Mouse (Mus musculus) spleen, postnatal 36 days (tissue): Measurements from ENCODE around the gene Clec11a.

Experiments used
- DNase-seq, 2 experiments: peaks; one replicate each; pipeline ENCODE4 v3.0.0; 2022; ENCODE audit warnings: low spot score in 2 of 2, mixed read lengths in 1 of 2

Clec11a gene

DNA sequence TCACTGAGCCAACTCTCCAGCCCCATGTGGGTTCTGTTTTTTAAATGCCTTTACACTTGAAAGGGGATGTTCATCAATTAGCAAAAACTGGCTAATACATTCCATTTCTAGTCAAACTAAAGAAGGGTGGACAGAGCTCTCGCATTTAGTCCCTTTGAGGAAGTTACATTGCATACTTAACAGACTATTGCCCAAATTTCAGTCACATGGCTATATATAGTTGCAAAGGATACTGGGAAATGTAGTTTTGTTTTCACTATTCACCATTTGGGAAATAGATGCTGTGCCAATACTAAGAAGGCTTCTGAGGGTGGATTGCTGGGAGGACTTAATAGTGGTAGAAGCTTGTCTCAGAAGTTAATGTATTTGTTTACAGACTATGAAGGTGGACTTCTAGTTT is 25.7 kb downstream of the Clec11a start:
- no peak for DNase-seq

- peak; percentile 27 to 35 for DNase-seq
These were observed 29.5 kb downstream of the Clec11a start for GRCm38 (mm10) chr7:44277250-44277622.

- no peak for DNase-seq
These were observed 30.0 kb downstream of the Clec11a start for GRCm38 (mm10) chr7:44276461-44277249.

DNA sequence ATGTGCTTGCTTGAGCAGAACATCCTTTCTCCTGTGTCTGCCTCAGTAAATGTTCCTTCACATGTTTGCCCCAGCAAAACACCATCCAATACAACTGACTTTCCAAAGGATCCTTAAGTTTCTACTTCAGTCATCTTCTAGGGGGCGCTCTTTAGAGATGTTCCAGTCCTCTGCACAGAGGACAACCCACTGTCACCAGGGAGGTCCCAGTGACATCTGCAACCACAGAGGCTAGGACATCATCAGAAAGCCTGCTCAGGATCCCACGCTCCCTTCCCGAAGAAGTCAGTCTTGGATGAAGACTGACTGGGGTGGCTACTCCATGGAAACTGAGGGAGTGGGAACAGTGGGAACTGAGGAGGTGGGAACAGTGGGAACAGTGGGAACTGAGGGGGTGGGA is 31.2 kb downstream of the Clec11a start:
- no peak for DNase-seq

DNA sequence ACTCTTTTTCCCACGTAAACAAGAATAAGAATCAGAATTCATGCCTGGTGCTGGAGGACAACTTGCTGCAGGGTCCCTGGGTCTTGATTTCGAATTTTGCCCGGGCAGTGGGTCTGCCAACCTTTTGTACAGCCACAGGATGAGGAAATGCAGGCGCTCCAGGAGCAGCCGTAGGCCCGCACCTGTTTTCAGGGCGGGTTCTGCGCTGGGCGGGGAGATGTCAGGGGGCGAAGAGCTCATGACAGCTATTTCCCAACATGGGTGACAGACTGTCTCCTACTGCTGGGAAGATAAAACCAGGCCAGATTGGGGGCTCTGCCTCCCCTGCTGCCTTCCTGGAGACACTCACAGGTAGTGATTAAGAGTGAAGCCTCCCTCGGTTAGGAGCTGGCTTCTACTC is 32.6 kb downstream of the Clec11a start:
- DNase-seq = no peak

GRCm38 (mm10) chr7:44273446-44273845 is 33.3 kb downstream of the Clec11a start:
- no peak for DNase-seq

DNA sequence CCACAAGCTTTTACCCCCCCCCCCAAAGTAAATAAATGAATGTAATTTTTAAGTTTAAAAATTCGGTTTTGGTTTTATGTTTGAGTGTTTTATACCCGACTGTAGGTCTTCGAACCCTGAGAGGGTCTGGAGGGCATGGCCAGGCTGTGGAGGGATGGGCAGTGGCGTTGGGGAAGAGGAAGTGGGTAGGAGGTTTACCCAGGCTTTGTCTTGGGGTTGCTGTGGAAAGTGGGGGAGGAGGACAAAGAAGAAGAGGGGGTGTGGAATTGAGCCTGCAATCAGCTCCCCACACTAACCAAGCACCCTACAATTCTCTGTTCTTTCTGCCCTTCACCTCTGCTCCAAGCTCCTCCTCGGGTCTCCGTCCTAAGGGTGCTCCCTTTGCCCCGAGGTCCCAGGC is 34.2 kb downstream of the Clec11a start:
- DNase-seq = no peak

DNA sequence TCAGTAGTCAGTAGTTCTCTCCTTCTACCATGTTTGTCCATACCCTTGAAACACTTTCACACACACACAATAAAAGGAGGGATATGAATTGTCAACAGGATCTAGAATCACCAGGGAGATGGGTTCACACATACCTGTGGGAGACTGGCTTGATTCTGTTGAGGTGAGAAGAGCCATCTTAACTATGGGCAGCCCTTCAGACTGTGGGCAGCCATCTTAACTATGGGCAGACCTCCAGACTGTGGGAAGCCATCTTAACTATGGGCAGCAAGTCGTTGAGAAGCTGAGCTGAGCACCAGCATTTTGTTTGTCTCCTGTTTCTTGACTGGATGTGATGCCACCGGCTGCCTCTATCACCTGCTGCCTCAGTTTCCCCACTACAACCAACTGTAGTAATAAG is 35.4 kb downstream of the Clec11a start:
- DNase-seq = no peak

DNA sequence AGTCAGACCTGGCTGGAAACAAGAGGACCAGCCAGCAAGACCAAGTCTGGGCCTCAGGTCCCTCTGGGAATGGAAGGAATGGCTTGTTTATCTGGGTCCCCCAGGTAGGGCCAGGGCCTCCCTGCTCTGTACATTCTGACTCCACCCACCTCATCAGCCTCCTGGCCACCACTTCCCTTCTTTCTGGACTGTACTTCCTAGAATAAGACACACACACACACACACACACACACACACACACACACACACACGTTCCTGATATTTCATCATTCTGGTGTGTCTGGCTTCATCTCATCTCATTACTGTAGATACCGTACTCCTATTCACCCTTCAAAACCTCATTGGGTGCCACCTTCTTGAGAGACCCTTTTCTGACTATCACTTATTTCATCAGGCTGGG is 37.3 kb downstream of the Clec11a start:
- DNase-seq = no peak

- no peak for DNase-seq
These were observed 38.6 kb downstream of the Clec11a start for GRCm38 (mm10) chr7:44268117-44268516.

DNA sequence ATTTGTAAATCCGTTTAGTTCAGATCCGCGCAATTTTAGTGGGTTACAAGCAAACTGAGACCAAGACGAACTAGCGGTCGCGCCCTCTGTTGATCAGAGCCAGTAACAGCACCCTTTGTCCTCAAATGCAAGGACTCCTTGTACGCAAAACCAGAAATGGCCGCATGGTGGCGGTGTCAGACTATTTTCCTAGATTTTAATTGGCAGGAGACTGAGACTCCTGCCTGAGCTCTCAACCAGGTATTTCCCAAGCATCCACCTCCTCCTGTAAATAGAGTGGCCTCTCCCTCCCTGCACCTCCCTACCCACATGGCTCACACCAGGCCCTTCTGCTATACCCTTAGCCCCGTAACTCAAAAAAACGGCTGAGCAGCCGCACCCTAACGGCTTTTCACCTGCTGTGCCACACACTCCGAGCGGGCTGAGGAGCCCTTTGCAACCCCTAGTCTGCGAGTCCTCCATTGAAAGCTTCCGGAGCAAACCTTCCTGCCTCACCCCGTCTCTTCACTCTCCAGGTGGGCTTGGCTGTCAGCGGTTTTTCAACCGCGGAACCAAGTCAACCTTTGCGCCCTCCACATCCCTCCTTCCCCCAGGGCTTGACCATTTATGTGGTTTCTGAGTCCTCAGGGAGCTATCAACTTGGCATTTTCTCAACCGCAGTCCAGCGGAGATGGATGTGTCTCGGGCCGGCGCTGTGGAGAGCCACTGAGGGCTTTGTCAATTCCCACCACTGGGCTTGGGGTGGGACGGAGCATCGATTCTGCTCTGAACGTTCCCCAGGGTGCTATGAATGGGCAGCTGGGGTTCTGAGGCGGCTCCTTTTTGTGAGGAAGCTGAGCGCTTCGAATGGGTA is 43.7 kb downstream of the Clec11a start:
- peak; percentile 84 to 90 for DNase-seq

- DNase-seq = no peak
These were observed 45.6 kb downstream of the Clec11a start, which contains the start of gene Gm15517 for GRCm38 (mm10) chr7:44261147-44261546. Gene Gm15517 (plus strand): TSS chr7:44261447.

DNA sequence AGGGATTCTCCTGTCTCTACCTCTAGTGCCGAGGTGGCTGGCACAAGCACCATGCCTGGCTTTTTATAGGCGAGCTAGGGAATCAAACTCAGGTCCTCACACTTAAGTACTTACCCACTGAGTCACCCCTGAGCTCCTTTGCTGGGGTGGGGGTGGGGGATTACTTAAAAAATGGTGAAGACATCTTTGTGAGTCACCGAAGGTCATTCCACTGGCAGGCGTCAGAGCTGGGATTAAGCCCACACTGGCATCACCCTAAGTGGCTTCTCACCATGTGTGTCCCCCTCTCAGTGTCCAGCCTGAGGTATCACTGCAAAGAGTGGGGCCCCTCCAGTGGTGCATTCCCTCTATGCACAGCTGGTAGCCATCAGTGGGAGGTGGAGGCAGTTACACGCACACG is 46.3 kb downstream of the Clec11a start:
- no peak for DNase-seq

DNA sequence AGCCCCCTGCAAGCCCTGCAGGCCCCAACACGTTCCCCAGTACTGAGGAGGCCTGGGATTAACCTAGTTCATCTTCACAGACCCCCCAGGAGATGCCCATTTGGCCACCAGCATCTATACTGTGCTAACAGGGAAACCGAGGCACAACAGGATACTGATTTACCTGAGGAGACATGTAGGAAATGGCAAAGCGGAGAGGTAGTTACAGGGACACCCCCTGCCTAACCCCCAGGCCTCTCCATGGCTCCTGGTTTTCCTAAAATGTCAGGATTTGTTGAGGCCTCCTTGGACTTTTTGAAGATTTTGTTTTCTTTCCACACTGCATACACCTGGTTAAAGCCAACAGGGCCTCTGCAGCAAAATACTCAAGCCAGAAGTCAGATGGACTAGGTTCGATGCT is 49.4 kb downstream of the Clec11a start, which contains the start of gene Acp4:
Gene Acp4 (minus strand): TSS at position 101 of the 400 bp plus-strand sequence.
- no peak for DNase-seq

DNA sequence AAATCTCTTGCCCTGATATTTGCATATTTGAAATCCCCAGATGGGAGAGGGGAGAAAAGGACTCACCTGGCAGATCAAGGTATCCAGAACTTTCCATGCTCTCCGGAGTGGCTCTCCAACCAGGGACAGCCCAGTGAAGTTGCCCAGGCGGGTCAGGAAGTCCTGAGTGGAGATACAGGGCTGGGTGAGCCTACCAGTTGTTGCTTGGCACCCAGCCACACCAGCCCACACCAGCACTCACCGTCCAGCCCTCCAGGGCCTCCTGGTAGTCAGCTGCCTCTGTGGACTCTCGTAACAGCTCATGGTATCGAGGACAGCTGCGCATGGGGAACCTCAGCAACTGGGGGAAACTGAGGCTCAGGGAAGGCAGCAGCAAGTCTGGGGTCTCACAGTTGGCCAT is 51.8 kb downstream of the Clec11a start:
- DNase-seq = no peak

GRCm38 (mm10) chr7:44253023-44253616 is 53.6 kb downstream of the Clec11a start:
- no peak for DNase-seq
